Mouse (Mus musculus): Measurements from ENCODE around the gene Fam120a. TPM values are rescaled to one million over a fixed set of nuclear protein-coding genes. Genes with fewer than 3 reads are reported as not detected.
A peak's percentile ranks its signal among the peaks of the same experiment; 100 is the strongest.

Fam120a gene
- 24.2 and 25.9 TPM in 2 replicates for polyA plus RNA-seq (2015; fragmentation: Nextera tagmentation; extraction: Ambion mirVana)

DNA sequence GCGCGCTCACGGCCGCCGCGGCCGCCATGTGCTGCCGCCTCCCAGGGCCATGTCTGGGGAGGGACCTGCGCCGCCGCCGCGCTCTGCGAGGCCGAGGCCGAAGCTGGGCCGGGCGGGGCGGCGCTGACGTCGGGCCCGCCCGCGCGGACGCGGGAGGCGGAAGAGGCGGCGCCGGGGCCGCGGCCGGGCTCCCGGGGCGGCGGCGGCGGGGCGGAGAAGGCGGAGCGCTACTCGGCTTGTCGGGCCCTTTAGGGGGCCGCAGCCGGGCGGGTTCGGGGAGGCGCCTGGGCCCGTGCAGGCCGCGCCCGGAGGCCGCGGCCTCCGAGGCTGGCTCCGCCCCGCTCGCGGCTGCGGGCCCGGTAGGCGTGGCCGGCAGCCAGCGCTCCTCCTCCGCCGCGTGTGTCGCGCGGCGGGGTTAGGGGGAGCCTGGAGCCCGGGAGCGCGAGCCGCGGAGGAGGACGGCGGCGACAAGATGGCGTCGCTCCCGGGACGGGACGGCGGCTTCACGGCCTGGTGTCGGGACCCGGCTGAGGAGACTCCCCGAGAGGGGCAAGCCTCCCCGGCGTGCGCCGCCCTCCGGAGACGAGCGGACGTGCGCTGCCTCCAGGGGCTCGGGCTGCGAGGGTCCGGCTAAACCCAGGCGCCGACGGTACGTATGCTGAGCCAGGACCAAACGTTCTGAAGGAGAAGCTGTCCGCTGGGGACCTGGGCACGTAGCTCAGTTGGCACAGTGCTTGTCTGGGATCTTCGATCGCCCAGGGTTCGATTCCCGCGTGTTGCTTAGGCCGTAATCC lies at the start of gene Fam120a:
Gene Fam120a (minus strand): TSS at position 62 of the 794 bp plus-strand sequence.
- Histone ChIP-seq H3K27ac (ENCODE audit: low read depth, low read length) (peak within 1 kb of the TSS; percentile 91), H3K27me3 (replicated peaks; ENCODE audit: control insufficient read depth, insufficient read depth, low read length) (no peaks in the 10 kb centered on the region), H3K4me1 (replicated peaks; ENCODE audit: control insufficient read depth, insufficient read depth, low read length) (peaks cover 23% of the 10 kb centered on the region), H3K9ac (ENCODE audit: low read depth, low read length) (peak within 1 kb of the TSS; percentile 89), H3K4me2 (replicated peaks; ENCODE audit: low read depth) (peak within 1 kb of the TSS; percentile 85), H3K36me3 (ENCODE audit: control insufficient read depth, insufficient read depth) (no peaks in the 10 kb centered on the region), H3K4me3 (ENCODE audit: low read depth, low read length) (peak within 1 kb of the TSS; percentile 55), H3K9me3 (ENCODE audit: control insufficient read depth) (no peaks in the 10 kb centered on the region)
- under 1% methylated on average over 59 of the region's 116 CpGs for WGBS
- peak; percentile 85 for ATAC-seq
- TF ChIP-seq CTCF (IDR thresholded peaks at IDR 0.05; ENCODE audit: low read depth), result peak; percentile 66

DNA sequence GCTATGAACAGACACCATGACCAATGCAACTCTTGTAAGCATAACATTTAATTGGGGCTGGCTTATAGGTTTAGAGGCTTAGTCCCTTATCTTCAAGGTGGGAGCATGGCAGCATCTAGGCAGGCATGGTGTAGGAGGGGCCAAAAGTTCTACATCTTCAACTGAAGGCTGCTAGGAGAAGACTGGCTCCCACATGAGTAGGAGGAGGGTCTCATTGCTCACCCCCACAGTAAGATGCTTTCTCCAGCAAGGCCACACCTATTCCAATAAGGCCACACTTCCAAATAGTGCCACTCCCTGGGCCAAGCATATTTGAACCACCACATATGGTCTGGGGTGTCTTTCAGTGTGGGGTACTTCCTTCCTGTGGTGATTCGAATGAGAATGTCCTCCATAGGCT lies 49.6 kb upstream of the Fam120a start:
- 92% methylated on average over 1 of the region's 1 CpGs for WGBS
- Histone ChIP-seq H3K9ac (ENCODE audit: low read depth, low read length) (no peak overlapping the region), H3K36me3 (ENCODE audit: control insufficient read depth, insufficient read depth) (no peaks in the 10 kb centered on the region), H3K4me3 (ENCODE audit: low read depth, low read length) (no peak overlapping the region), H3K4me2 (replicated peaks; ENCODE audit: low read depth) (no peak overlapping the region), H3K27me3 (replicated peaks; ENCODE audit: control insufficient read depth, insufficient read depth, low read length) (no peaks in the 10 kb centered on the region), H3K9me3 (ENCODE audit: control insufficient read depth) (no peaks in the 10 kb centered on the region), H3K4me1 (replicated peaks; ENCODE audit: control insufficient read depth, insufficient read depth, low read length) (no peaks in the 10 kb centered on the region), H3K27ac (ENCODE audit: low read depth, low read length) (no peak overlapping the region)
- no peak for TF ChIP-seq CTCF (IDR thresholded peaks at IDR 0.05; ENCODE audit: low read depth)
- ATAC-seq, result no peak

DNA sequence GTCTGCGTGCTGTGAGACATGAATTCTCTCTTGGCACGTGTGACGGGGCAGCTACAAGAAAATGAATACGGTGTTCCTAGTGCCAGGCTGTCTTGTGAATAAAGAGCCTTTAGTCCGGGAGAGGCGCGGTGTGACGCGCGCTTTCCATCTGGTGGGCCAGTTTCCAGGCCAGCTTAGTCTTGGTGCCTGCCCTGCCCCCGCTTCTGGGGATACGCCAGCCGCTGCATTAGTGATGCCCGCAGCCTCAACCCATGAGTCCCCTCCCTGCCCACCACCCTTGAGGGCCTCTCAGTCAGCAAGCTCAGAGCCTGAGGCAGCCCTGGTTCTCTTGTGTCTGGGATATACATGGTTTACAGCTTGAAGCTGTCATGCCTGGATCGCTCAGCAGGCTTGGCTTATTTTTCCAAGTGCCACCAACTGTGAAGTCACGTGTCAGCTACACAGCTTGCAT lies 48.5 kb upstream of the Fam120a start:
- ATAC-seq, result peak; percentile 44; the same call in 1 of the 2 replicates
- H3K36me3 ChIP-seq (ENCODE audit: control insufficient read depth, insufficient read depth), result no peaks in the 10 kb centered on the region
- TF ChIP-seq CTCF (IDR thresholded peaks at IDR 0.05; ENCODE audit: low read depth), result no peak
- H3K27me3 ChIP-seq (replicated peaks; ENCODE audit: control insufficient read depth, insufficient read depth, low read length), result no peaks in the 10 kb centered on the region
- H3K4me1 ChIP-seq (replicated peaks; ENCODE audit: control insufficient read depth, insufficient read depth, low read length), result no peaks in the 10 kb centered on the region
- peak overlapping the region; percentile 59 for H3K4me2 ChIP-seq (replicated peaks; ENCODE audit: low read depth)
- 34% methylated on average over 16 of the region's 16 CpGs for WGBS
- no peaks in the 10 kb centered on the region for H3K9me3 ChIP-seq (ENCODE audit: control insufficient read depth)
- no peak overlapping the region; the same call in 1 of the 2 replicates for H3K9ac ChIP-seq (ENCODE audit: low read depth, low read length)
- no peak overlapping the region for H3K27ac ChIP-seq (ENCODE audit: low read depth, low read length)
- no peak overlapping the region for H3K4me3 ChIP-seq (ENCODE audit: low read depth, low read length)

- Histone ChIP-seq H3K27ac (ENCODE audit: low read depth, low read length) (no peak overlapping the region), H3K4me3 (ENCODE audit: low read depth, low read length) (peak overlapping the region; percentile 16; the same call in 1 of the 2 replicates), H3K36me3 (ENCODE audit: control insufficient read depth, insufficient read depth) (no peaks in the 10 kb centered on the region), H3K27me3 (replicated peaks; ENCODE audit: control insufficient read depth, insufficient read depth, low read length) (no peaks in the 10 kb centered on the region), H3K9ac (ENCODE audit: low read depth, low read length) (no peak overlapping the region; the same call in 1 of the 2 replicates), H3K4me2 (replicated peaks; ENCODE audit: low read depth) (peak overlapping the region; percentile 59), H3K4me1 (replicated peaks; ENCODE audit: control insufficient read depth, insufficient read depth, low read length) (no peaks in the 10 kb centered on the region), H3K9me3 (ENCODE audit: control insufficient read depth) (no peaks in the 10 kb centered on the region)
- peak; percentile 56 for TF ChIP-seq CTCF (IDR thresholded peaks at IDR 0.05; ENCODE audit: low read depth)
- WGBS, result 25% methylated on average over 30 of the region's 30 CpGs
- ATAC-seq, result peak; percentile 50; the same call in 1 of the 2 replicates
These were observed 47.8 kb upstream of the Fam120a start for GRCm38 (mm10) chr13:49015366-49016306.

DNA sequence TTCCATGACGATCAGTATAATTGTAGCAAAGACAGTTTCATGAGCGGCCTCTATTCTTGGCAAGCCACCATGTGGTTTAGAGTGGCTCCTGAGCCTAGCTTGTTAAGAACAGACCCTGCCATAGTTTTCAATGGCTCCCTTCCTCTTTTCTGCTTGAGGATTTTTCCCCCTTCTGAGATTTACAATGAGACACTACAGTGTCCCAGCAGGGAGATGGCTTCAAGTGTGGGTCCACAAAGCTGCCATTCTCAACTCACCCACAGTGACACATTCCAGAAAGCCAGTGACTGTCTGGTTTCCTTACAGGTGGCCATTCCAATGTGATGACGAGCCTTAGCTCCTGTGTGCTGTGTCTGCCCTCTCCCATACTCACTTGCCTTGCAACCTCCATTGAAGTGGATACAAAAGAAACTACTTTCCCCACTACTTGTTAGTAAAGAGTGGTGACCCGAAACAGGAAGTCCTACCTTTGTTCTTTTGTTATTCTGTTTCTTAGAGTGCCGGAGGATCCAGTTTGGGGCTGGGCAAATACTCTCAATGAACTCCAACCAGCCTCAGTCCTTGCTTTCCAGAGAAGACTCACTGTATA lies 45.5 kb upstream of the Fam120a start:
- no peaks in the 10 kb centered on the region for H3K27me3 ChIP-seq (replicated peaks; ENCODE audit: control insufficient read depth, insufficient read depth, low read length)
- TF ChIP-seq CTCF (IDR thresholded peaks at IDR 0.05; ENCODE audit: low read depth), result no peak
- H3K9ac ChIP-seq (ENCODE audit: low read depth, low read length), result no peak overlapping the region
- no peak overlapping the region for H3K4me2 ChIP-seq (replicated peaks; ENCODE audit: low read depth)
- H3K4me1 ChIP-seq (replicated peaks; ENCODE audit: control insufficient read depth, insufficient read depth, low read length), result no peaks in the 10 kb centered on the region
- no peaks in the 10 kb centered on the region for H3K36me3 ChIP-seq (ENCODE audit: control insufficient read depth, insufficient read depth)
- H3K4me3 ChIP-seq (ENCODE audit: low read depth, low read length), result no peak overlapping the region
- H3K9me3 ChIP-seq (ENCODE audit: control insufficient read depth), result no peaks in the 10 kb centered on the region
- no peak overlapping the region for H3K27ac ChIP-seq (ENCODE audit: low read depth, low read length)
- 77% methylated on average over 5 of the region's 5 CpGs for WGBS
- ATAC-seq, result no peak
